Mouse (Mus musculus) cerebellum, adult 9-11 months (tissue): ENCODE measurements around the gene Ankrd36.
A peak's percentile ranks its signal among the peaks of the same experiment; 100 is the strongest.

Experiments used
- DNase-seq: peaks from one replicate; pipeline ENCODE4 v3.0.0; 2022

Ankrd36 gene

DNA sequence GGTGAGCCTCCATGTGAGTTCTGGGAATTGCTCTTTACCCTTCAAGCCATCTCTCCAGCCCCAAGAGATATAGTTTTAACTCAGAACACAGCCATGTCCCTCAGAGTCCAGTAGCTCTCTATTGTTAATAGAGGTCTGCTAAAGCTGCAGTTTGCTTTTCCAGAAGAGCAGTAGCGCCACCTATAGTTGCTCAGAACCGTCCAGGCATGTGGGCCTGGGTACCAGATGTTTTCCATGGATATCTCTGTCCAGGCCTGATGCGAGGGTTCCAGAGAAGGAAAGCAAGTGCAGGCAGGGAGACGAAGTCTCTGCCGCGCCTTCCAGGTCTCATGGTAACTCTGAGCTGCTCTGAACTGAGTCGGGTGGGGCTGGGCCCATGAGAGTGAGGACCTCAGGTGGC, 122.3 kb downstream of the Ankrd36 start:
- peak; percentile 13 for DNase-seq

DNA sequence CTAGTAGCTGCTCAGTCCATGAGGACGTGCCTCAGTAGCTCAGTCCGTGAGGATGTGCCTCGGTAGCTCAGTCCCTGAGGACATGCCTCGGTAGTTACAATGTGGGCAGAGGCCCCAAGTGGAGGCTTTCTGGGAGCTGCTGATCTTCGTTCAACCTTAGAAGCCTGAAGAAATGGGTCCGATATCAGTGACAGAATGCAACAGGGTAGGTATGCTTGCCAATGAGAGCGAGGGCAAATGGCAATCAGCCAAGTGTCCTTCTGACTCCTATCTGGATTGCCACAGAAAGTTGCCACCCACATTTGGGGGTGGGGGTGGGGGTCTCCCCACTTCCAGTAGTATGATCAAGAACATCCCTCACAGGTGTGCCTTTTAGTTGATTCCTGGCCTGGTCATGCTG, 131.3 kb downstream of the Ankrd36 start:
- DNase-seq = no peak

GRCm38 (mm10) chr11:5701300-5701699, 131.8 kb downstream of the Ankrd36 start:
- DNase-seq = no peak

GRCm38 (mm10) chr11:5701821-5702220, 132.3 kb downstream of the Ankrd36 start:
- no peak for DNase-seq

DNA sequence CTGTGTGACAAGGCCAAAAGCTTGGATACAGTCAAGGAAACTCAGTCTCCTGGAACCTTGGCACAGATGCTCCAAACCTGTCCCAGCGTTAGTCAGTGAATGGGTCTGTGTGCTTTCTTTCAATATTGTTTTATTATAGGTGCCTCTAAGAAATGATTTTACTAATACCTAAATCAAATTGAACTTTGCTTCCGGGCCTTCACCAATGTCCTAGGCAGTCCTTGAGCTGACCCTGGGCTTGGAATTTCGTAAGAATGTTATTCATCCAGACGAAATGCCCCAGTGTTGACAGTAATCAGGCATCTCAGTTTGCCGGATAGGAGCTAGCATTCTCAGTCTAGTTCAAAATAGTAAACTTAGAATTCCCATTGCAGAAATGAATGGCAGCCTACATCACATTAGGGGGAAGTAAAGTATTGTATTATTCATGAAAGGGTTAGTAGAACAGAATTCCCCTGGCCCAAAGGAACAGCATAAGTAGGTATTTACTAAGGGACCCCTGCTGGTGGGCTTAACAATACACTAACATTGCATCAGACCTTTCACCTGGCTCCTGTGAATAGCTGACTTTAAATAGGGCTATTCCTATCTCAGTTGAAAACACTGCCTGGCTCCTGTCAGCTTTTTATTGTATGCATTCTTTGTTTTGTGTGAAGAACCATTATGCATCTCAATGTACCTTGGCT, 132.9 kb downstream of the Ankrd36 start:
- no peak for DNase-seq

DNA sequence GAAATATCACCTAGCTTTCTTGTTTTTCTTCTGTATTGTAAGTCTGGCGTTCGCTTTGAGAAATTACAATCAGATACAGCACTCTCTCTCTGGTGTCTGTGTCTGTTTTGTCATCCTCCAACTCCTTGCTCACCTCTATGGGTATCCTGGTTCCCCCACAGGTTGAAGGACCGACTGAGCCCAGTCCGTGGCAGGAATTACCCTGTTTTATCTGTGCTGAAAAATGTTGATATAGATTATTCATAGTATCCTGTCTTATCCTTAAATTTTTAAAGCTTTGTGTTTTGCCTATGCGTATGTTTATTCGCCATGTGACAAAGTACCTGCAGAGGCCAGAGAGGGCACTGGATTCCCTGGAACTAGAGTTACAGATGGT, 133.5 kb downstream of the Ankrd36 start:
- DNase-seq = no peak

DNA sequence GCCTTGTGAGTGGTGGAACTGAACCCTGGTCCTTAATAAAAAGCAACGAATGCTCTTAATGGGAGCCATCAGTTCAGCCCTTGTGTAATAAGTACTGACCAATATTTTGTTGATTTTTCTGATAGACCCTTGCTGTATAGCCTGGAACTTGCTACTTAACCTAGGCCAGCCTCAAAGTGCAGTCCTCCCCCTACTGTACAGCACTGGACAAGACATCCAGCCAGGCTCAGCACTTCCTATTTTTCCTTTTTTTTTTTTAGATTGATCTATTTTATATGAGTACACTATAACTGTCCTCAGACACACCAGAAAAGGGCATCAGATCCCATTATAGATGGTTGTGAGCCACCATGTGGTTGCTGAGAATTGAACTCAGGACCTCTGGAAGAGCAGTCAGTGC, 133.9 kb downstream of the Ankrd36 start:
- DNase-seq = no peak

DNA sequence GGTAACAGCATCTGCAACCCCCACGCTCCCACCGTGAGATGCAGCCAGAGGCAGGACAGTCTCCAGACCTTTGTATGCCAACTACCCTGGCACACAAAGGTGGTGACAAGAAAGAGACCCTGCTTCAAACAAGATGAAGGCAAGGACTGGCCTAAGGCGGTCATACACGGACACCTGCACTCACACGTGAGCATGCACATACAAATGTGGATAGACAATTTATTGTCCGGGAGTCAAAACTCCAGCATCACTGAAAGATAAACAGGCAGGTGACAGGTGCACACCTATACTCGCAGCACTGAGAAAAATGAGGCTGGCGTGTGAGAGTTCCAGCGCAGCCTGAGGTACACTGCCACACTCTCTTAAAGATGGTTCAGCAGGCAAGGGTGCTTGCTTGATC, 136.5 kb downstream of the Ankrd36 start:
- no peak for DNase-seq

DNA sequence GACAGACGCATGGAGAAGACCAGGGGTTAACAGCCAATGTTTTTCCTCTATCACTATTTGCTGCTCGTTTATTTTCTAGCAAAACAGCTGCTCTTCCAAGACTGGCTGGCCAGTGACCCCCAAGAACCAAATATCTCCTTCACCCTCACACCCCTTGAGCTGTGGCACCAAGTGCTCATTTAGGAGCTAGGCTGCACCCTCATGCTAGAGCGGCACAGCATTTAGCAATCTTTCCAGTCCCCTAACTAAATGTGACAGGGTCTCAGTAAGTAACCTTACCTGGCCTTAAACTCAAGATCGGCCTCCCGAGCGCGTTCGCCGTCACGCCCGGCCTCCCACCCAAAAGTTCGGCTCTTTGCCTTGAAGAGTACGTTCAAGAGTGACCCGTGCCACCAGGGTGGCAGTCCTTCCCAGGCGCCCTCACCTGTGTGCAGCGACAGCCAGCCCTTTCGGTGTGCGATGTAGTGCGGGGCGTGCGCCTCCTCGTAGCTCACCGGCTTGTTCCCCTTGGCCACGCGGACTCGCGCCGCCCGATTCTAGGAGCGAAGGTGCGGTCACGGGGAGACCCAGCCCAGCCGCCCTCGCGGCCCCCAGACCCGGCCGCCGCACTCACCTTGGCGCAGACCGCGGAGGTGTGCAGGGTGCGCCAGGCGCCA, 137.5 kb downstream of the Ankrd36 start:
- DNase-seq = no peak

DNA sequence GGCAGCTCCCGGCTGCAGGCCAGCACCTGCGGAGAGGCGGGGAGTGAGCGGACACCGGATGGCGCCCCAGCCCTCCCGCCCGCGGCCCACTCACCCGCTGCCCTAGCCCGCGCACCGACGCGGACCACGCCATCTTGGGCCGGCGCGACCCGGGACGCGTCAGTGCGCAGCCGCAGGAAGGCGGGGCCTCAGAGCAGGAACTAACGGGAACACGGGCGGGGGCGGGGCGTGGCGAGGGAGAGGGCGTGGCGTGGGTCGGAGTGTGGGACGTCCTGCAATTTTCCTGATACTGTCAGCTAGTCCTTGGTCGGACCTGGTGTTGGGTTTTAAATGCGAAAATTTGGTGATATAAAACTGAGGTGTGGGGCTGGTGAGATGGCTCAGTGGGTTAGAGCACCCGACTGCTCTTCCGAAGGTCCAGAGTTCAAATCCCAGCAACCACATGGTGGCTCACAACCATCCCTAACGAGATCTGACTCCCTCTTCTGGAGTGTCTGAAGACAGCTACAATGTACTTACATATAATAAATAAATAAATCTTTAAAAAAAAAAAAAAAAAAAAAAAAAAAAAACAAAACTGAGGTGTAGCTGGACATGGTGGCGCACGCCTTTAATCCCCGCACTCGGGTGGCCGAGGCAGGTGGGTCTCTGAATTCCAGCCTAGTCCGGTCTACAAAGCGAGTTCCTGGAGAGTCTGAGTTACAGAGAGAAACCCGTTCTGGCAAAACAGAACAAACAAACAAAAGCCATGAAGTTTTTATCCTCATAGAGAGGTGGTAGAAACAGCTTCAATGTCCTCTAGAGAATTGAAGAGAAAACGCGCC, 138.3 kb downstream of the Ankrd36 start:
- peak; percentile 88 for DNase-seq

- DNase-seq = no peak
These were observed 145.7 kb downstream of the Ankrd36 start for GRCm38 (mm10) chr11:5715179-5715578.

DNA sequence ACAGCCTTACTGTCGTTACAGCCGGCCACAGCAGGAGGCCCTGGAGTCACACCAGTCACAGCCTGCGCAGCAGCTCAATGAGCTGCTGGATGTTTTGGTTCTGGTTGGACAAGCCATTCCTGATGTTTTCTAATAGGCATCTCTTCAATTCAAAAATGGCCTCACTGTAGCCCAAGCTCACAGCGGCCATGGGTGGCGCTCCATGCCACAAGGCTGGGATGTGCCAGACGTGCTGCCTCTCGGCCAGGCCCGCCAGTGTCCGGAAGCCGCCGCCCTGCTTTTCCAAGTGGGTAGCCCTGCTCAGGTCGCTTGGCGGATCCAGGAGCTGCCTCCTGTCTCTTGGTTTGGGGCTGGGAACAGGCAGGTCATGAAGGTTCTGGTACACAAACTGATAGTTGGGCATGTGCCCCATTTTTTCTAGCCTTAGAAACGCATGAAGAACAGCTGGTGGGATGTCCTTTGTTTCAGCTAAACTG, 146.2 kb downstream of the Ankrd36 start, which contains the start of gene Mrps24:
Gene Mrps24, minus strand, starts transcription at position 51 of the 476 bp plus-strand sequence.
- peak; percentile 8 for DNase-seq

DNA sequence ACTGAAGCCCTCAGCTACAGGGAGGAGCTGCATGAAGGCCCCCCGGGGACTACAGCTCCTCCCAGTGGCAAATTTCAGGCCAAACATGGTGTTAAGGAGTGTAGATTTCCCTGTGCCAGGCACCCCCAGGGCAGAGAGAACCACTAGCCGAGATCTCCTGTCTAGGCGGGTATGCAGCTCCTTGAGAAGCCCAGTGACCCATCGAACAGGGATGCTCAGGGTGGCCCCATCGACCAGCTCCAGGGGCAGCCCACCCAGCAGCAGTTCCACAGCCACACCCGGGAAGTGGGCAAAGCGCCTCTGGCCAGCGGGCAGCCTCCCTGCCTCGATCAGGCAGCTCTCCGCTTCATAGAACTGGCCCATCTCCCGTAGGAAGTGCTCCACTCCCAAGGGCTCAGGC, 146.8 kb downstream of the Ankrd36 start:
- no peak for DNase-seq

DNA sequence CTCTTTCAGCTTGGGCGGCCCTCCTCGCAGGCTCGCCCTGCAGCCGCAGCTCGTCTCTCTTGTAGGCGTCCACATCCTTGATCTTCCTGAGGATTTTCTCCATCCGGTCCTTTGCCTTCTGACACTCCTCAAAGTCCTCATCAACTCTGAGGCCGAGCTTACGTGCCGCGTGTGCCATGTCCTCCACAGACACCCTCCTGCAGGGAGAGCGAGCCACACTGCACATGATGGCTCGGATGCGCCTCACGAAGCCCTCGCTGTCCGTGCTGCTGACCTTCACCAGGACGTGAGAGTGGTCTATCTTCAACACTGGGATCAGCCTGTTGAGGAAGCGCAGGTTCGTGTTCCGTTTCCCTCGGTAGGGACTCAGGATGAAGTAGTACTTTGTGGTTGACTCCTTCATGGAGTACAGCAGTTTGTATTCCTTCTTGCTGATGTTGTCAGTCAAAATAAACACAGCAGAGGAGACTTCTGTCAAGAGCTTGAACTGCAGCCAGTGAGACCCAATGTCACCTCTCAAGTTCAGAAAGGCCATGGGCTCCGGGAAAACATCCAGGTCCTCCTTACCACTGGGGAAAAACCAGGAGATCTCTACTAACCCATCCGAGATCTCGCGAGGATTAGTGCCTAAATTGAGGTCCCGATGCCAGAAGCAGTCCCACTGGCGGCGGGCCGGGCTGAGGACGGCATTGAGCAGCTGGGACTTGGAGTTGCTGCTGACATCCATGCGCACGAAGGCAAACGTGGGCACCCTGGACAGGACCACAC, 147.6 kb downstream of the Ankrd36 start:
- DNase-seq = peak; percentile 5

GRCm38 (mm10) chr11:5718611-5719354, 149.3 kb downstream of the Ankrd36 start:
- peak; percentile 1 for DNase-seq

- no peak for DNase-seq
These were observed 160.1 kb downstream of the Ankrd36 start for GRCm38 (mm10) chr11:5729582-5729981.

GRCm38 (mm10) chr11:5732401-5732800, 162.9 kb downstream of the Ankrd36 start:
- DNase-seq = no peak

GRCm38 (mm10) chr11:5734323-5734722, 164.8 kb downstream of the Ankrd36 start:
- DNase-seq = no peak

GRCm38 (mm10) chr11:5737137-5737536, 167.7 kb downstream of the Ankrd36 start:
- no peak for DNase-seq
